Mouse (Mus musculus) hindbrain, embryonic 12.5 days (tissue): ENCODE data around the gene Irf5. TPM values are rescaled to one million over a fixed set of nuclear protein-coding genes. Genes with fewer than 3 reads are reported as not detected.

ENCODE experiments used
- ATAC-seq: fragments of 200-750 bp; cut with Nextera tagmentation; 2 replicates; pipeline ENCODE4 v1.8.0; 2017; ENCODE audit warnings: moderate TSS enrichment; ENCODE audit not compliant: low FRiP score
- H3K27ac ChIP-seq: fragments of 300-500 bp; sonication (generic); 2 replicates; pipeline ENCODE4 v1.5.1; 2016; ENCODE audit warnings: mild to moderate bottlenecking
- H3K27me3 ChIP-seq: fragments of 300-500 bp; sonication (generic); 2 replicates; pipeline ENCODE4 v1.6.1; 2016; ENCODE audit warnings: mild to moderate bottlenecking
- H3K36me3 ChIP-seq: fragments of 300-500 bp; sonication (generic); 2 replicates; pipeline ENCODE4 v1.6.1; 2016; ENCODE audit warnings: mild to moderate bottlenecking
- H3K4me1 ChIP-seq: fragments of 300-500 bp; sonication (generic); 2 replicates; pipeline ENCODE4 v1.6.1; 2016
- H3K4me2 ChIP-seq: fragments of 300-500 bp; sonication (generic); replicated peaks from 2 replicates; pipeline ENCODE4 v1.6.1; 2016; ENCODE audit warnings: mild to moderate bottlenecking
- H3K4me3 ChIP-seq: fragments of 300-500 bp; sonication (generic); 2 replicates; pipeline ENCODE4 v1.5.1; 2016; ENCODE audit warnings: mild to moderate bottlenecking
- H3K9ac ChIP-seq: fragments of 300-500 bp; sonication (generic); 2 replicates; pipeline ENCODE4 v1.6.1; 2016; ENCODE audit warnings: mild to moderate bottlenecking, moderate library complexity
- H3K9me3 ChIP-seq: fragments of 300-500 bp; sonication (generic); replicated peaks from 2 replicates; pipeline ENCODE4 v1.6.1; 2016; ENCODE audit warnings: mild to moderate bottlenecking
- WGBS: fragments of 180-500 bp; shearing (Covaris S2); methylation state at CpG from one replicate; pipeline ENCODE4 v1.1.7; 2016; 5-methylcytosine and 5-hydroxymethylcytosine counted together
- polyA plus RNA-seq: library from polyadenylated mRNA; unstranded; fragments of >200 nt; fragmentation: Nextera tagmentation; extraction: Ambion mirVana; gene quantifications from 2 replicates; pipeline ENCODE4 v1.2.1, GENCODE M21; 2016

The Irf5 gene
- polyA plus RNA-seq, 1 experiment from 2014 or later = 2.9 TPM

DNA sequence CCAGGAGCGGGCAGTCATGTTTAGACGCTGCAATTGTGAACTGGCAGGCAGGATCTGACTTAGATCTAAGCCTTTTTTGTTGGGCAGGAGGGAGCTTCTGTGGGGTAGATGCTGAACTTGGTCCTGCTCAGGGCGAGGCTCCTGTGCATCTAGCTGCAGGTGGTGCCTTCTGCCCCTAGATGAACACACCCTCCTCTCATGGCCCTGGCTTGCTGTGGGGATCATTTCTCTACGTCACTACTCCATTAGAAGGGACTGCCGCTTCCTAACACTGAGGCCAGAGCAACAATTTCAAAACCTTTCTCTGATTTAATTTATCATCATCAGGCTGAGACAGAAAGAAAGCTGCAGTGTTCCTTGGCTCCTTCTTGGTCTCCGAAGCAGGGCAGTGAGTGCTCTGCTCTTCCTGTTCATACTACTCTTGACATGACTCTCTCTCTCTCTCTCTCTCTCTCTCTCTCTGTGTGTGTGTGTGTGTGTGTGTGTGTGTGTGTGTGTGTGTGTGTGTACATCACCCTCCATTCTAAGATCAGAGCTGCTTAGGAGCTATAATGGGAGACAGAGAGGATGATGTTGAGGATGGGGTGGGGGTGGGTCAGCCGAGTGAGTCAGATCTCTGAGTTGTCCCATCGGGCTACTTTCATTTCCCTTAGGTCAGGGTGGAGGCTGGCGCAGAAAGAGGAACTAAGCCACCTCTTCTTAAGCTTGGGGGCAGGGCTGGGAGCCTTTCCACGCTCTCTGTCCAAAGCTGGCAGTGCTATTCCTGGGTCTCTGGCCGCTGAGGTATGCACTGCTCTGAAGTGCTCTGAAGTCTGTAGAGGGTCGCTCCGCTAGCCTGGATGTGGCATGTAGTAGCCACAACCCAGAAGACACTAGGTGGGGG lies 2.4 kb downstream of the Irf5 start:
- peaks cover 28% of the 10 kb centered on the region for H3K4me1 ChIP-seq
- no peaks in the 10 kb centered on the region for H3K36me3 ChIP-seq
- peaks cover 63% of the 10 kb centered on the region for H3K27me3 ChIP-seq
- WGBS = 29% methylated on average over 13 of the region's 13 CpGs
- no peak overlapping the region for H3K4me3 ChIP-seq
- peaks cover 4% of the 10 kb centered on the region; the same call in 1 of the 2 replicates for H3K9me3 ChIP-seq
- H3K27ac ChIP-seq = no peak overlapping the region
- no peak for ATAC-seq
- H3K9ac ChIP-seq = no peak overlapping the region
- peak overlapping the region; percentile 21; the same call in 1 of the 2 replicates for H3K4me2 ChIP-seq

DNA sequence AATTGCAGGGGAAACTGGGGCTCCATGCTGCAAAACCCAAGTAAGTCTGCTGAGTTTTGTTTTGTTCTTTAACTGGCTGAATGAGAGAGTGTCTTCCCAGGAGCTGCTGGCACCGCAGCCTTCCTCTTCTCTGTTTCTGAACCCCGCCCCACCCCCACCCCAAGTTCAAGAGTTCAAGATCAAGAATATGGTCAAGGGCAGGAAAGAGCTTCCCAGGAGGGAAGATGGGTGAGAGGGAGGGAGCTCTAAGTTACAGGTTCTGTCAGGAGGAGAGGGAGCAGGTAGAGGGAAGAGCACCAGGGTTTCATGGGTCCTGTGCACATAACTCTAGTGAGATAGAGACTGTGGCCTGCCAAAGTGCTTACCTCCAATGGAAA lies 3.0 kb downstream of the Irf5 start:
- H3K36me3 ChIP-seq = no peaks in the 10 kb centered on the region
- no peak overlapping the region for H3K27ac ChIP-seq
- peaks cover 58% of the 10 kb centered on the region for H3K27me3 ChIP-seq
- ATAC-seq = no peak
- H3K9ac ChIP-seq = no peak overlapping the region
- 0 out of 2 replicates have a peak overlapping the region, but pooled peaks have one; percentile 4 for H3K4me2 ChIP-seq
- peaks cover 4% of the 10 kb centered on the region; the same call in 1 of the 2 replicates for H3K9me3 ChIP-seq
- peaks cover 28% of the 10 kb centered on the region for H3K4me1 ChIP-seq
- H3K4me3 ChIP-seq = no peak overlapping the region
- WGBS = 28% methylated on average over 2 of the region's 2 CpGs

- Histone ChIP-seq H3K4me3 (no peak overlapping the region), H3K9me3 (peaks cover 4% of the 10 kb centered on the region; the same call in 1 of the 2 replicates), H3K27ac (no peak overlapping the region), H3K27me3 (peaks cover 56% of the 10 kb centered on the region), H3K4me1 (peaks cover 28% of the 10 kb centered on the region), H3K4me2 (no peak overlapping the region), H3K36me3 (no peaks in the 10 kb centered on the region), H3K9ac (no peak overlapping the region)
- no peak for ATAC-seq
- 51% methylated on average over 4 of the region's 4 CpGs for WGBS
Measured at GRCm38 (mm10) chr6:29530050-29530449, 3.6 kb downstream of the Irf5 start.

DNA sequence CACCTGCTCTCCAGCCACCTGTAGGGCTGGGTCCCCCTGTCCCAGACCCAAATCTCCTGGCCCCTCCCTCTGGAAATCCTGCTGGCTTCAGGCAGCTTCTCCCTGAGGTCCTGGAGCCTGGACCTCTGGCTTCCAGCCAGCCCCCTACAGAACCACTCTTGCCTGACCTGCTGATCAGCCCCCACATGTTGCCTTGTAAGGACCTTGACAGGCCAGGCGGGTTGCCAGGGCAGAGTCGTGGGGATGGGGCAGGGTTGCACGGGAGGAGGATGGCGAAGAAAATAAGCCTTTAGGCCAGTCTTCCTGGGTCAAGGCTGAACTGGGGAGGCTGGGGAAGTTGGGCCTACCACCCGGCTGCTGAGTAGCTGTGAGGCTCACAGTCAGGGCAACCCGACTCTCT lies 8.9 kb downstream of the Irf5 start:
- peaks cover 16% of the 10 kb centered on the region; the same call in 1 of the 2 replicates for H3K36me3 ChIP-seq
- H3K9me3 ChIP-seq = no peaks in the 10 kb centered on the region
- peaks cover 10% of the 10 kb centered on the region for H3K27me3 ChIP-seq
- H3K9ac ChIP-seq = no peak overlapping the region
- no peak overlapping the region for H3K4me2 ChIP-seq
- H3K4me1 ChIP-seq = no peaks in the 10 kb centered on the region
- no peak for ATAC-seq
- H3K4me3 ChIP-seq = no peak overlapping the region
- WGBS = 73% methylated on average over 6 of the region's 6 CpGs
- no peak overlapping the region for H3K27ac ChIP-seq

DNA sequence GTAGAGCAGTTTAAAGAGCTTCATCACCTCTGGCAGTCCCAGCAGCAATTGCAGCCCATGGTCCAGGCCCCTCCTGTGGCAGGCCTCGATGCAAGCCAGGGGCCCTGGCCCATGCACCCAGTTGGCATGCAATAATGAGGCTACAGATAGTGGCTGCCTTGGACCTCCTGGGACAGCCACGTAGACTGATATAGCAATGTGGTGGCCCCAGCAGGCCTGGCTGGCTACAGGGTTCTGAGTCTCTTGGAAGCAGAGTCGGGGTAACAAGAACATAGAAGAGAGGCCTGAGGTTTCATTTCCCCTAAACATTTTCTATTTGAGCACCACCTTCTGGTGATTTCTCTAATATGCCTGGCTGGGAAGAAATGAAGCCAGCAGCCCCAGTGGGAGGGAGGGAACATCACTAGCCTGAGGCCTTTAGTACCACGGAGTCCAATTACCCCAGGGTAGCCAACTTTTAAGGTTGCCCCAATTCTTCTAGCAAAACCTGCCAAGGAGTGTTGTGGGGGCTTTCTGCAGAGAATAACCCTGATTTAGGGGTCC lies 10.3 kb downstream of the Irf5 start:
- H3K9me3 ChIP-seq = no peaks in the 10 kb centered on the region
- ATAC-seq = no peak
- no peak overlapping the region for H3K4me2 ChIP-seq
- no peak overlapping the region for H3K9ac ChIP-seq
- H3K27me3 ChIP-seq = no peaks in the 10 kb centered on the region
- no peak overlapping the region for H3K27ac ChIP-seq
- H3K36me3 ChIP-seq = peaks cover 26% of the 10 kb centered on the region
- no peak overlapping the region for H3K4me3 ChIP-seq
- WGBS = 76% methylated on average over 4 of the region's 4 CpGs
- H3K4me1 ChIP-seq = no peaks in the 10 kb centered on the region

- H3K36me3 ChIP-seq = peaks cover 31% of the 10 kb centered on the region
- no peak overlapping the region for H3K4me3 ChIP-seq
- no peak overlapping the region for H3K9ac ChIP-seq
- H3K9me3 ChIP-seq = no peaks in the 10 kb centered on the region
- ATAC-seq = no peak
- WGBS = 88% methylated on average over 3 of the region's 3 CpGs
- H3K27me3 ChIP-seq = no peaks in the 10 kb centered on the region
- H3K4me2 ChIP-seq = no peak overlapping the region
- H3K27ac ChIP-seq = no peak overlapping the region
- H3K4me1 ChIP-seq = no peaks in the 10 kb centered on the region
Measured at GRCm38 (mm10) chr6:29537221-29537620, 10.8 kb downstream of the Irf5 start.

GRCm38 (mm10) chr6:29539502-29539901 lies 13.1 kb downstream of the Irf5 start:
- no peak for ATAC-seq

DNA sequence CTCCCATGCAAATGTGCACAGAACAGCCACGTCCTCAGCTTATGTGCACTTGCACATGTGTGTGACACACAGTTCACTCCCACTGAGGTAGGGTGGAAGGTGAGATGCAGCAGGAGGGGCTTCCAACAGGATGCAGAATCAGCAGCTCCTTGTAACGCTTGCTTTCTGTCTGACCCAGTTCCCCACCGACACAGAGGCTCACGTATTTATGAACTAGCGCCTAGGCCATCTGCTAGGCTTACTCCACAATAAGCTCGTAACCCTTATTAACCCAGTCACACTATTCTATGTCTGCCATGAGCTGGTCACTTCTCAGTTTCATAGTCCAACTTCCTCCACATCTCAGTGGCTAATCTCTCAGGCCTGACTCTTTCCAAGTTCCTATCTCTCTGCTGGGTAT lies 13.8 kb downstream of the Irf5 start:
- Histone ChIP-seq H3K27me3 (no peaks in the 10 kb centered on the region), H3K36me3 (peaks cover 61% of the 10 kb centered on the region), H3K9ac (no peak overlapping the region), H3K9me3 (no peaks in the 10 kb centered on the region), H3K4me1 (no peaks in the 10 kb centered on the region), H3K27ac (no peak overlapping the region), H3K4me2 (no peak overlapping the region), H3K4me3 (no peak overlapping the region)
- no peak for ATAC-seq
- WGBS = 78% methylated on average over 6 of the region's 6 CpGs

More at GRCm38 (mm10) chr6:29539502-29539901, 13.1 kb downstream of the Irf5 start:
- no peaks in the 10 kb centered on the region for H3K27me3 ChIP-seq
- H3K36me3 ChIP-seq = peaks cover 54% of the 10 kb centered on the region
- no peak overlapping the region for H3K4me3 ChIP-seq
- H3K9ac ChIP-seq = no peak overlapping the region
- H3K4me2 ChIP-seq = no peak overlapping the region
- no peaks in the 10 kb centered on the region for H3K4me1 ChIP-seq
- H3K9me3 ChIP-seq = no peaks in the 10 kb centered on the region
- H3K27ac ChIP-seq = no peak overlapping the region
- 89% methylated on average over 8 of the region's 8 CpGs for WGBS

GRCm38 (mm10) chr6:29540956-29541355 lies 14.5 kb downstream of the Irf5 start:
- no peaks in the 10 kb centered on the region for H3K4me1 ChIP-seq
- H3K4me2 ChIP-seq = no peak overlapping the region
- H3K27me3 ChIP-seq = no peaks in the 10 kb centered on the region
- H3K9ac ChIP-seq = no peak overlapping the region
- 96% methylated on average over 1 of the region's 1 CpGs for WGBS
- peaks cover 68% of the 10 kb centered on the region for H3K36me3 ChIP-seq
- H3K9me3 ChIP-seq = no peaks in the 10 kb centered on the region
- no peak for ATAC-seq
- H3K27ac ChIP-seq = no peak overlapping the region
- no peak overlapping the region for H3K4me3 ChIP-seq

DNA sequence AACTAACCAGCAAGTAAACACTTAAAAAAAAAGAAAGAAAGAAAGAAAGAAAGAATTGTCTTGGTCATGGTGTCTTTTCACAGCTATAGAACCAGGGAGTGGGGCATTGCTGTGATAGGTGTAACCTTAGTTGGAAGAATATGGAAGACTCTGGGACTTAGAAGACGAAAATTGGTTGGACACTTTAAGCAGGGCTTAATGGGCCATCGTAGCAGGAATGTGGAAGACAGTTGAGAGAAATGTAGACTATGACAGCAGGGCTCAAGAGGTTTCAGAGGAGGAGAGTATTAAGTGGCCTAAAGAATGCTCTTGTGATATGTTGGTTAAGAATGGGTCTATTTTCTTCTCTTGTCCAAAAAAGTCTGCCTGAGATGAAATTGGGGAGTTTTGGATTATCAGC lies 19.2 kb downstream of the Irf5 start:
- Histone ChIP-seq H3K4me2 (no peak overlapping the region), H3K4me3 (no peak overlapping the region), H3K9ac (no peak overlapping the region), H3K4me1 (no peaks in the 10 kb centered on the region), H3K9me3 (no peaks in the 10 kb centered on the region), H3K27me3 (no peaks in the 10 kb centered on the region), H3K27ac (no peak overlapping the region), H3K36me3 (peaks cover 86% of the 10 kb centered on the region)
- 99% methylated on average over 2 of the region's 2 CpGs for WGBS
- no peak for ATAC-seq

DNA sequence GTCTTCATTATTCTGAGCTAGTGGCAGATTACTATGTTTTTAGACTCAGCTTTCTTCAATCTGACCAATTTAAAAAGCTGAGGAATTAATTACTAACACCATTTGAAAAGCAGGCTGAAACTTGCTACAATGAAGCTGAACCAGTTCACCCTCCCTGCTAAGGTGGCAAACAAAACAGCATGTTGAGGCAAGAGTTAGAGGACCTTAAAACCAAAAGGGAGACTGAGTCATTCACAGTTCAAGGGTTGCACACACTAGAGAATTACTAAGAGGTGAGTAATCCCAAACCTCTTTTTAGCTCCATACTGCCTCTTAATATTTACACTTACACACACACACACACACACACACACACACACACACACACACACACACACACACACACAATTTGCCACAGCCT lies 21.2 kb downstream of the Irf5 start:
- Histone ChIP-seq H3K4me2 (no peak overlapping the region), H3K36me3 (peaks cover 88% of the 10 kb centered on the region), H3K4me3 (no peak overlapping the region), H3K27me3 (no peaks in the 10 kb centered on the region), H3K4me1 (no peaks in the 10 kb centered on the region), H3K9me3 (no peaks in the 10 kb centered on the region), H3K9ac (no peak overlapping the region), H3K27ac (no peak overlapping the region)
- ATAC-seq = no peak

DNA sequence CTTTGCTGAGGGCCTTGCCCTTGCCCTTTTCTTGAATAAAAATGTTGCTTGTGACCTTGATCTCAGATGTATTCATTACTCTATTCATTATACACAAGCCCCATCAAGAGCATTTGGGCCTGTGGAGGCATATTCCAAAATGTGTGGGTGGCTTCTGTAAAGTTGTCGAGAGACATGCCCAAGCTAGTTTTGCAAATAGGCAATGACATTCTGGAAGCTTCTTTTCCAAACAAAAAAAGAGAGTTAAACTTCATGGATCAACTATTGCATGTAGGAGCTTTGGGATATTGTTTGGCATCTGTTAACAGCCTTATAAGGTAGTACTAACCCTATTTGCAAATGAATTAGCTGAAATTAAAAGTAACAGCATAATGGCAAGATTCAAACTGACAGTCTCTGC lies 21.7 kb downstream of the Irf5 start:
- Histone ChIP-seq H3K9me3 (no peaks in the 10 kb centered on the region), H3K4me1 (no peaks in the 10 kb centered on the region), H3K4me3 (no peak overlapping the region), H3K9ac (no peak overlapping the region), H3K27ac (no peak overlapping the region), H3K36me3 (peaks cover 88% of the 10 kb centered on the region), H3K27me3 (no peaks in the 10 kb centered on the region), H3K4me2 (no peak overlapping the region)
- WGBS = 98% methylated on average over 1 of the region's 1 CpGs
- no peak for ATAC-seq

DNA sequence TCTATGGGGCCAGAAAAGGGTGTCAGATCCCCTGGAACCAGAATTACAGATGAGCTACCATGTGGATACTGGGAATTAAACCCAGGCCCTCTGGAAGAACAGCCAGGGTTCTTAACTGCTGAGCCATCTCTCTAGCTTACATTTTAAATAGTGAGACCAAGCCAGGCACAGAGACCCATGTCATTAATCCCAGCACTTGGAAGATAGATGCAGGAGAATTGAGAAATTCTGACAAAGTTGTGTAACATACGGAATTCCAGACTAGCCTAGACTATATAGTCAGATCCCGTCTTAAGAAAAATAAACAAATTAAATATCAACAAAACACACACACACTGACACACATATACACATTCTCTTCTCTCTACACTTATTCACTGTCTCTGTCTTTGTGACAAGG lies 26.1 kb downstream of the Irf5 start:
- H3K9me3 ChIP-seq = no peaks in the 10 kb centered on the region
- peaks cover 87% of the 10 kb centered on the region for H3K36me3 ChIP-seq
- no peaks in the 10 kb centered on the region for H3K27me3 ChIP-seq
- H3K4me2 ChIP-seq = no peak overlapping the region
- 87% methylated on average over 2 of the region's 2 CpGs for WGBS
- no peak overlapping the region for H3K9ac ChIP-seq
- ATAC-seq = no peak
- no peaks in the 10 kb centered on the region for H3K4me1 ChIP-seq
- H3K27ac ChIP-seq = no peak overlapping the region
- no peak overlapping the region for H3K4me3 ChIP-seq
